Mouse (Mus musculus): ENCODE measurements around the gene Cntf.

The Cntf gene

GRCm38 (mm10) chr19:12762212-12763130 is 3.0 kb downstream of the Cntf start:
- peak in 1 of 2 experiments; percentile 30 for DNase-seq

- peak; percentile 47 to 66 for DNase-seq
Observed at GRCm38 (mm10) chr19:12759656-12760055, 5.8 kb downstream of the Cntf start.

- DNase-seq, result no peak
Observed at GRCm38 (mm10) chr19:12758936-12759478, 6.4 kb downstream of the Cntf start.

GRCm38 (mm10) chr19:12756286-12756685 is 9.1 kb downstream of the Cntf start:
- DNase-seq, result no peak

GRCm38 (mm10) chr19:12731950-12732349 is 33.5 kb downstream of the Cntf start:
- no peak for DNase-seq

- no peak for DNase-seq
Observed at GRCm38 (mm10) chr19:12731036-12731435, 34.4 kb downstream of the Cntf start.

- DNase-seq, result no peak
Observed at GRCm38 (mm10) chr19:12725851-12726250, 39.6 kb downstream of the Cntf start.

GRCm38 (mm10) chr19:12722308-12722707 is 43.1 kb downstream of the Cntf start:
- DNase-seq, result peak; percentile 69 to 71

GRCm38 (mm10) chr19:12721596-12721995 is 43.8 kb downstream of the Cntf start:
- DNase-seq, result peak in 1 of 2 experiments; percentile 42

GRCm38 (mm10) chr19:12720919-12721318 is 44.5 kb downstream of the Cntf start:
- peak in 1 of 2 experiments; percentile 39 for DNase-seq

GRCm38 (mm10) chr19:12720463-12720862 is 45.0 kb downstream of the Cntf start:
- DNase-seq, result peak in 1 of 2 experiments; percentile 55

GRCm38 (mm10) chr19:12719189-12719588 is 46.2 kb downstream of the Cntf start:
- DNase-seq, result no peak
